Mouse (Mus musculus) left cerebral cortex, adult 8-10 months (tissue): ENCODE data around the gene Teddm2. TPM values are rescaled to one million over a fixed set of nuclear protein-coding genes. Genes with fewer than 3 reads are reported as not detected.
"Not testable (repeated sequence)": the region's sequence is repeated elsewhere in the genome, so short reads cannot be mapped to it uniquely, and the experiment has no call there.

Source experiments
- DNase-seq, 2 experiments: peaks; one replicate each; pipeline ENCODE4 v3.0.0; 2022; ENCODE audit warnings: low spot score in 2 of 2
- total RNA-seq, 4 experiments: library from RNA; stranded (reverse); gene quantifications; 2 replicates each; pipeline ENCODE4 v1.2.4; 2022

Teddm2 gene
- total RNA-seq, 4 experiments from 2014 or later, result 2.4 to 3.7 (median 3.0) TPM

- DNase-seq, result no peak
Measured at GRCm38 (mm10) chr1:153905884-153906283, 5.9 kb upstream of the Teddm2 start.

- no peak for DNase-seq
Measured at GRCm38 (mm10) chr1:153904236-153904635, 4.2 kb upstream of the Teddm2 start.

- no peak for DNase-seq
Measured at GRCm38 (mm10) chr1:153903006-153903405, 3.0 kb upstream of the Teddm2 start.

GRCm38 (mm10) chr1:153900860-153901730, 1.1 kb upstream of the Teddm2 start:
- no peak for DNase-seq

GRCm38 (mm10) chr1:153900381-153900780, 353 bp upstream of the Teddm2 start:
- DNase-seq, result no peak

GRCm38 (mm10) chr1:153898989-153899730, 868 bp downstream of the Teddm2 start:
- no peak for DNase-seq

- no peak for DNase-seq
Measured at GRCm38 (mm10) chr1:153897196-153897595, 2.8 kb downstream of the Teddm2 start.

GRCm38 (mm10) chr1:153894979-153895378, 5.0 kb downstream of the Teddm2 start:
- DNase-seq, result peak in 1 of 2 experiments; percentile 48

GRCm38 (mm10) chr1:153894201-153894893, 5.7 kb downstream of the Teddm2 start:
- no peak for DNase-seq

- DNase-seq, result no peak
Measured at GRCm38 (mm10) chr1:153893746-153894145, 6.3 kb downstream of the Teddm2 start.

- no peak for DNase-seq
Measured at GRCm38 (mm10) chr1:153891442-153891841, 8.6 kb downstream of the Teddm2 start, which contains the start of gene Teddm1a. Gene Teddm1a, plus strand, starts transcription at chr1:153891742.

- DNase-seq, result no peak
Measured at GRCm38 (mm10) chr1:153890121-153890520, 9.9 kb downstream of the Teddm2 start.

- DNase-seq, result no peak
Measured at GRCm38 (mm10) chr1:153886024-153886633, 13.9 kb downstream of the Teddm2 start.

- not testable (repeated sequence) for DNase-seq
Measured at GRCm38 (mm10) chr1:153880391-153880790, 19.6 kb downstream of the Teddm2 start.

- no peak for DNase-seq
Measured at GRCm38 (mm10) chr1:153874045-153874444, 26.0 kb downstream of the Teddm2 start, which contains the start of gene Teddm1b. Gene Teddm1b, plus strand, starts transcription at chr1:153874345.

- no peak for DNase-seq
Measured at GRCm38 (mm10) chr1:153855946-153856345, 44.1 kb downstream of the Teddm2 start.

GRCm38 (mm10) chr1:153852696-153853095, 47.3 kb downstream of the Teddm2 start:
- not testable (repeated sequence) for DNase-seq

GRCm38 (mm10) chr1:153846867-153847266, 53.2 kb downstream of the Teddm2 start:
- no peak for DNase-seq

- no peak for DNase-seq
Measured at GRCm38 (mm10) chr1:153846420-153846819, 53.6 kb downstream of the Teddm2 start.

GRCm38 (mm10) chr1:153844042-153844441, 56.0 kb downstream of the Teddm2 start, which contains the start of gene Rgsl1:
Gene Rgsl1, minus strand, starts transcription at chr1:153844142.
- DNase-seq, result no peak

- DNase-seq, result peak in 1 of 2 experiments; percentile 9
Measured at GRCm38 (mm10) chr1:153842121-153842740, 57.8 kb downstream of the Teddm2 start.
